Mouse (Mus musculus) right cerebral cortex, postnatal 4 days (tissue): ENCODE measurements at regions not wholly inside any gene's neighbourhood (a gene's known extent, or its start where the extent isn't known, plus 50 kb on each side); places are given as distances from the start of the nearest gene placed in this dataset.
A peak's percentile ranks its signal among the peaks of the same experiment; 100 is the strongest.

Experiments
- DNase-seq: peaks from one replicate; pipeline ENCODE4 v3.0.0-alpha.2; 2022

- DNase-seq, result no peak
Observed at GRCm38 (mm10) chr4:27845521-27845920, 967.4 kb upstream of the Epha7 start.

- no peak for DNase-seq
Observed at GRCm38 (mm10) chr4:27846106-27846622, 966.8 kb upstream of the Epha7 start.

- DNase-seq, result no peak
Observed at GRCm38 (mm10) chr4:27856086-27856485, 956.8 kb upstream of the Epha7 start.

DNA sequence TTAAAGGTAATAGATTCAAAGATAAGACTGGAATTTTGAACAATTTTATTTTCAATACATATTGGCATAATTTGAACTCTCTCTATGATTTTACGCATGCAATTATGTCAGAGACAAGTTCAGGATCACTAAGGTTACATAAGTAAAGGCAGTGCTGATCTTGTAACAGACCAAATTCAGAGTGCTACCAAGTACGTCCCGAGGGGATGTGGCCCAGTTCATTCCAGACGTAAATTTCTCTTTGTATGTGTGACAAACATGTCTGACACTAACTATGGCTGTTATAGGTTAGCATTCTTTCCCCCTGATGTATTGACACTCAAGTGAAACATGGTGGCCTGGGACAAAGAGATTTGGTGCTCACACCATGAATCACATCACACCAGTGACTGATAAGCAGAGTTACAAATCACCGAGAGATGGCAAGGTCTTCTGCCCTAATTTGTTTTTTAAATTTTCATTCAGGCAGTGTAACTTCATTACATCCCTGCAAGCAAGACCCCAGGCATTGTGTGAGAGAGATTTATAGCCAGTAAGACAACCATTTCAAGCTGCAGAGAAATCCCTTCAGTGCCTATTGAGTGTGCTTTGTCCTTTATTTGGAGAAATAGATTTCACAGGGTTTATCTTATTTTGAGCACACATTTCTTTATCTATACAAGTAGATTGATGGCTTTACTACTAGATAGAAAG lies 925.5 kb upstream of the Epha7 start:
- DNase-seq, result no peak

- no peak for DNase-seq
Observed at GRCm38 (mm10) chr4:27896396-27896795, 916.5 kb upstream of the Epha7 start.

DNA sequence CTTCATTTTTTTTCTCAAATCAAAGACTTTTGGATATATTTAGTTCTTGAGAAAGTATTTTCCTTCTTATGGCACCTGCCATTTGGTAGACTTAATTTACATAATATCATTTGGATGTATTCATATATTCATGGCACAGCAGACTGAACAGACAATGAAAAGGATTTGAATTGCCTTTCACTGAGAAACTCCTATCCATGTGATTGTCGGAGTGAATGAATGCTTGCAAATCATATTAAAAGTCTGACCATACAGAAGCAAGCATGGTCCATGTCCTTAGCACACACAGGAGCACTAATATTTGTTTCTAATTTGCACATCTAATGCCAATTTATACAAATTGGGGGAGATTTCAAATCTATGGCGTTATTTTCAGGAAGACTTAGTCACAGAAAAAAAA lies 867.6 kb upstream of the Epha7 start:
- DNase-seq, result no peak

- no peak for DNase-seq
Observed at GRCm38 (mm10) chr4:27945768-27946167, 867.2 kb upstream of the Epha7 start.

GRCm38 (mm10) chr4:27949970-27950717 lies 862.8 kb upstream of the Epha7 start:
- DNase-seq, result no peak

DNA sequence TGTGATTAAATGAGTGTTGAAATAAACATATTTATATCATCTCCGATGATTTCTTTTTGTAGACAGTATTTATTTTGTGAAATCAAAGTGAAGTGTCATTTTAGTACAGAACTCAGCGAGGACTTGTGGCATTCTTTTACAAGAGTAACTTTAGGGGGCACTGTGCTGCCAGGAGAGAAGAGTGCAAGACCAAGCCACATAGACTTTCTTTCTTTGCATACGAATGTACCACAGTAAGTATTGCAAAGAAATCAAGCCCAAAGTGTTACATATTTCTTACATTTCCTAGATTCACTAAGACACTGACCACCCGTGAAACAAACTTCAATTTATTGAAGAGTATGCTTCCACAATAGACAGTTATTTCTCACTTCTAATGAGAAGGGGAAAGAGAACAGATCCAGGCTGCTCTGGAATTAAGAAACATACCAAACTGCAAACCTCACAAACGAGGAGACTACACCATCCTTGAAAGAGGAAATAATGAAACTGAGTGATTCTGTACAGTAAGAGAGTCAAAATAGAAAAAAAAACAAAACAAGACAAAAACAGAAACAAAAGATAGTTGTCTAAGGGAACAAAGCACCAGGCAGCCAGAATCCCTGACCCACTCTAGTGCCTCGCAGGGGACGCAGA lies 847.8 kb upstream of the Epha7 start:
- DNase-seq, result peak; percentile 24

DNA sequence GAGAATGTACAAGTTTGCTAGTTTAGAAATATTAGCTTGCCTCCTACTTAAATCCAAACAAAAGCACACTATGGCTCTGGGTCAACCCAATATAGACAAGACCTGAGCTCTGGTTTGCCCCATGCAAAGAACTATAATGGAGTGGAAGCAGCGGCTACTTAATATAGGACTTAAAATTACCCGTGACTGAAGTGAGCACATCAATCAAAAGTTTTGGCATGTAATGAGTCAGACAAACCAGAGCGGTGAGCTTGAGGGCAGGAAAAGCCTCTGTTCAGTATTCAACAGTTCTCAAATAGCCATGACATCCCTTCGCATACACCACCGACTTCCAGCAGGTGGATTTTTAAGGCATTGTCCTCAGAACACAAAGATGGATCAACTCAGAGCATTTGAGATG lies 842.4 kb upstream of the Epha7 start:
- no peak for DNase-seq

DNA sequence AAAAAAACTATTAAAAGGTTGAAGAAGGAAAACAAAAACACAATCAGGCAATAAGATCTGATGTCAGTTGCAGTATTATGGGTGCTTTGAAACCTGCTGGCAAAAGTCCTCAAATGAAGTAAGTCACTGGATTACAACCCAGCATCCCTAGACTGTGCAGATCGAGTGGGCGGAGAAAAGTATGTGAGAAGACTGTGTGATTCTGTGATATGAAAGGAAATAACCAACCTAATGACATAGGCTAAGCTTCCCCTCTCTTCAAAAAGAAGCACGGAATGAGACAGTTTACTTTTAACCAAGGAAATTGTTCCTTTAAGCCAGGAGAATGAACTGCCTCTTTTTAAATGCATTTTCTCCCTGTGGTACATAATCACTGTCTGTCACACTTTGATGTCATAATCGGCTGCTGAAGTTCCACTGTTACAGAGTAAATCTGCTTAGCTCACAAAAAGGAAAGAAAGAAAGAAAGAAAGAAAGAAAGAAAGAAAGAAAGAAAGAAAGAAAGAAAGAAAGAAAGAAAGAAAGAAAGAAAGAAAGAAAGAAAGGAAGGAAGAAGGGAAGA lies 833.6 kb upstream of the Epha7 start:
- no peak for DNase-seq

DNA sequence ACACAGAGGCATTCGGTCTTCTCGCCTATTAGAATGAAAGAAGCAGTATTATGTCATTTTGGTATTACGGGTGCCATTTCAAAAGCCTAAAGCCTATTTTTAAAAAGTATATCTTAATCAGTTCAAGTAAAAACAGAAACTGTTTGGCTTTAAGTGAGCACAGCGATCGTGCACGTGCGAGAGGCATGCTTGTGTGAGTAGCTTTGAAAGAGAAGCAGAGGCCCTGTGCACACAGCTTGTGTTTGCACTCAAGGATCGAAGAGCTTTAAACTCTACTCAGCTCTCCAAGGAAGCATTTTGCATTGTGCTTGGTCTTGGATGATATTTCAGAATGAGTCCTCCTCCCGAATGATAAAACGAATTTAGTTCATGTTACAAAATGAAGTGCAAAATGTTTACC lies 833.1 kb upstream of the Epha7 start:
- DNase-seq, result peak; percentile 7

GRCm38 (mm10) chr4:27981309-27981708 lies 831.6 kb upstream of the Epha7 start:
- no peak for DNase-seq

GRCm38 (mm10) chr4:27987986-27988423 lies 824.9 kb upstream of the Epha7 start:
- DNase-seq, result no peak

GRCm38 (mm10) chr4:27994411-27994810 lies 818.5 kb upstream of the Epha7 start:
- DNase-seq, result no peak

GRCm38 (mm10) chr4:28001818-28002476 lies 811.0 kb upstream of the Epha7 start:
- DNase-seq, result no peak
